Mouse (Mus musculus) heart, embryonic 13.5 days (tissue): Measurements from ENCODE around the gene Rnf212. TPM values are rescaled to one million over a fixed set of nuclear protein-coding genes. Genes with fewer than 3 reads are reported as not detected.

Experiments used
- ATAC-seq: fragments of 200-750 bp; cut with Nextera tagmentation; 2 replicates; pipeline ENCODE4 v1.8.0; 2017; ENCODE audit warnings: moderate TSS enrichment; ENCODE audit not compliant: insufficient number of reproducible peaks, low FRiP score, low TSS enrichment; ENCODE audit errors: extremely low read depth
- H3K27ac ChIP-seq: fragments of 300-500 bp; sonication (generic); replicated peaks from 2 replicates; pipeline ENCODE4 v1.5.1; 2015; ENCODE audit warnings: moderate library complexity, mild to moderate bottlenecking, inconsistent platforms
- H3K27me3 ChIP-seq: fragments of 300-500 bp; sonication (generic); replicated peaks from 2 replicates; pipeline ENCODE4 v1.6.1; 2015; ENCODE audit warnings: mild to moderate bottlenecking, inconsistent platforms
- H3K36me3 ChIP-seq: fragments of 300-500 bp; sonication (generic); 2 replicates; pipeline ENCODE4 v1.6.1; 2015; ENCODE audit warnings: mild to moderate bottlenecking, inconsistent platforms
- H3K4me1 ChIP-seq: fragments of 300-500 bp; sonication (generic); 2 replicates; pipeline ENCODE4 v1.6.1; 2015; ENCODE audit warnings: inconsistent platforms
- H3K4me2 ChIP-seq: fragments of 300-500 bp; sonication (generic); 2 replicates; pipeline ENCODE4 v1.6.1; 2015; ENCODE audit warnings: inconsistent platforms, mild to moderate bottlenecking, moderate library complexity
- H3K4me3 ChIP-seq: fragments of 300-500 bp; sonication (generic); 2 replicates; pipeline ENCODE4 v1.5.1; 2015; ENCODE audit warnings: moderate library complexity, mild to moderate bottlenecking, inconsistent platforms
- H3K9ac ChIP-seq: fragments of 300-500 bp; sonication (generic); 2 replicates; pipeline ENCODE4 v1.6.1; 2015; ENCODE audit warnings: inconsistent platforms, mild to moderate bottlenecking, moderate library complexity
- H3K9me3 ChIP-seq: fragments of 300-500 bp; sonication (generic); 2 replicates; pipeline ENCODE4 v1.6.1; 2016; ENCODE audit warnings: inconsistent platforms
- WGBS: fragments of 180-500 bp; shearing (Covaris S2); methylation state at CpG from one replicate; pipeline ENCODE4 v1.1.7; 2015; ENCODE audit warnings: mixed read lengths; 5-methylcytosine and 5-hydroxymethylcytosine counted together
- polyA plus RNA-seq: library from polyadenylated mRNA; unstranded; fragments of >200 nt; fragmentation: Nextera tagmentation; extraction: Ambion mirVana; gene quantifications from 2 replicates; pipeline ENCODE4 v1.2.1, GENCODE M21; 2015

Gene Rnf212
- polyA plus RNA-seq, 1 experiment from 2014 or later, result 0.29 TPM

- H3K36me3 ChIP-seq, result peaks cover 3% of the 10 kb centered on the region; the same call in 1 of the 2 replicates
- H3K4me1 ChIP-seq, result peaks cover 70% of the 10 kb centered on the region
- no peaks in the 10 kb centered on the region for H3K27me3 ChIP-seq
- peak overlapping the region; percentile 91 for H3K4me3 ChIP-seq
- peak overlapping the region; percentile 95 for H3K9ac ChIP-seq
- H3K4me2 ChIP-seq, result peak overlapping the region; percentile 89
- peak overlapping the region; percentile 74 for H3K27ac ChIP-seq
- WGBS, result under 1% methylated on average over 79 of the region's 99 CpGs
- ATAC-seq, result peak; percentile 43
- no peaks in the 10 kb centered on the region for H3K9me3 ChIP-seq
Observed at GRCm38 (mm10) chr5:108694352-108695261, 80.2 kb downstream of the Rnf212 start.

GRCm38 (mm10) chr5:108693872-108694288, 80.9 kb downstream of the Rnf212 start:
- Histone ChIP-seq H3K4me3 (peak overlapping the region; percentile 91), H3K27me3 (no peaks in the 10 kb centered on the region), H3K4me2 (peak overlapping the region; percentile 89), H3K4me1 (peaks cover 63% of the 10 kb centered on the region), H3K9me3 (no peaks in the 10 kb centered on the region), H3K27ac (peak overlapping the region; percentile 74), H3K9ac (peak overlapping the region; percentile 95), H3K36me3 (peaks cover 3% of the 10 kb centered on the region; the same call in 1 of the 2 replicates)
- peak; percentile 87 for ATAC-seq
- WGBS, result under 1% methylated on average over 33 of the region's 43 CpGs

- peak within 1 kb of the TSS; percentile 95 for H3K9ac ChIP-seq
- H3K4me2 ChIP-seq, result peak within 1 kb of the TSS; percentile 89
- no peaks in the 10 kb centered on the region for H3K9me3 ChIP-seq
- ATAC-seq, result no peak
- peak within 1 kb of the TSS; percentile 91 for H3K4me3 ChIP-seq
- H3K4me1 ChIP-seq, result peaks cover 47% of the 10 kb centered on the region
- no peaks in the 10 kb centered on the region for H3K27me3 ChIP-seq
- H3K27ac ChIP-seq, result no peak within 1 kb of the TSS
- H3K36me3 ChIP-seq, result peaks cover 3% of the 10 kb centered on the region; the same call in 1 of the 2 replicates
- 4% methylated on average over 18 of the region's 18 CpGs for WGBS
Observed at GRCm38 (mm10) chr5:108692271-108692670, 82.5 kb downstream of the Rnf212 start, which contains the start of gene Fgfrl1. Gene Fgfrl1 (plus strand): TSS chr5:108692382.

- peaks cover 3% of the 10 kb centered on the region; the same call in 1 of the 2 replicates for H3K36me3 ChIP-seq
- H3K27ac ChIP-seq, result no peak overlapping the region
- H3K4me1 ChIP-seq, result peaks cover 36% of the 10 kb centered on the region
- 58% methylated on average over 4 of the region's 4 CpGs for WGBS
- H3K27me3 ChIP-seq, result no peaks in the 10 kb centered on the region
- no peak for ATAC-seq
- H3K4me2 ChIP-seq, result 0 out of 2 replicates have a peak overlapping the region, but pooled peaks have one; percentile 89
- H3K9ac ChIP-seq, result no peak overlapping the region
- no peak overlapping the region for H3K4me3 ChIP-seq
- no peaks in the 10 kb centered on the region for H3K9me3 ChIP-seq
Observed at GRCm38 (mm10) chr5:108691152-108691551, 83.6 kb downstream of the Rnf212 start.

GRCm38 (mm10) chr5:108689091-108689490, 85.7 kb downstream of the Rnf212 start:
- no peak for ATAC-seq
- WGBS, result 72% methylated on average over 5 of the region's 5 CpGs

GRCm38 (mm10) chr5:108680871-108681270, 93.9 kb downstream of the Rnf212 start:
- H3K4me2 ChIP-seq, result no peak overlapping the region
- WGBS, result 92% methylated on average over 6 of the region's 6 CpGs
- no peak for ATAC-seq
- H3K4me3 ChIP-seq, result no peak overlapping the region
- H3K4me1 ChIP-seq, result peaks cover 17% of the 10 kb centered on the region
- no peak overlapping the region for H3K9ac ChIP-seq
- H3K9me3 ChIP-seq, result no peaks in the 10 kb centered on the region
- no peaks in the 10 kb centered on the region for H3K27me3 ChIP-seq
- no peak overlapping the region for H3K27ac ChIP-seq
- peaks cover 19% of the 10 kb centered on the region for H3K36me3 ChIP-seq

More at GRCm38 (mm10) chr5:108689091-108689490, 85.7 kb downstream of the Rnf212 start:
- H3K9ac ChIP-seq, result no peak overlapping the region
- no peak overlapping the region for H3K4me2 ChIP-seq
- H3K36me3 ChIP-seq, result peaks cover 11% of the 10 kb centered on the region
- peaks cover 24% of the 10 kb centered on the region for H3K4me1 ChIP-seq
- H3K27me3 ChIP-seq, result no peaks in the 10 kb centered on the region
- no peak overlapping the region for H3K4me3 ChIP-seq
- no peak overlapping the region for H3K27ac ChIP-seq
- H3K9me3 ChIP-seq, result no peaks in the 10 kb centered on the region

- Histone ChIP-seq H3K27ac (no peak overlapping the region), H3K9ac (no peak overlapping the region), H3K4me2 (no peak overlapping the region), H3K4me1 (peaks cover 17% of the 10 kb centered on the region), H3K27me3 (no peaks in the 10 kb centered on the region), H3K4me3 (no peak overlapping the region), H3K36me3 (peaks cover 16% of the 10 kb centered on the region), H3K9me3 (no peaks in the 10 kb centered on the region)
- ATAC-seq, result no peak
- WGBS, result 44% methylated on average over 3 of the region's 3 CpGs
Observed at GRCm38 (mm10) chr5:108679909-108680308, 94.9 kb downstream of the Rnf212 start.

Other genes starting within 250 kb of the Rnf212 start
- 0.74 and 0.82 TPM in 2 replicates for gene Cplx1, start 225.0 kb downstream of the Rnf212 start, polyA plus RNA-seq
- 28.9 and 31.5 TPM in 2 replicates for gene Gak, start 145.2 kb downstream of the Rnf212 start, polyA plus RNA-seq
- gene Tmem175, start 145.2 kb downstream of the Rnf212 start, polyA plus RNA-seq, result 17.0 and 17.9 TPM in 2 replicates
- gene Idua, start 114.7 kb downstream of the Rnf212 start, polyA plus RNA-seq, result 13.5 and 15.4 TPM in 2 replicates
- gene Dgkq, start 105.3 kb downstream of the Rnf212 start, polyA plus RNA-seq, result 5.9 and 6.0 TPM in 2 replicates
- 0.62 and 0.99 TPM in 2 replicates for gene Slc26a1, start 99.4 kb downstream of the Rnf212 start, polyA plus RNA-seq
- gene Fgfrl1, start 82.6 kb downstream of the Rnf212 start, polyA plus RNA-seq, result 13.0 and 19.3 TPM in 2 replicates
- gene Tmed11, start 20.4 kb upstream of the Rnf212 start, polyA plus RNA-seq, result not detected in 2 replicates
- not detected in 2 replicates for gene Vmn2r8, start 33.9 kb upstream of the Rnf212 start, polyA plus RNA-seq
- not detected in 2 replicates for gene Vmn2r9, start 77.6 kb upstream of the Rnf212 start, polyA plus RNA-seq
- gene Vmn2r10, start 231.5 kb upstream of the Rnf212 start, polyA plus RNA-seq, result not detected in 2 replicates